Mouse (Mus musculus) ovary, postnatal 10 days (tissue): ENCODE data around the gene Gm33815.
"Not testable (repeated sequence)": the region's sequence is repeated elsewhere in the genome, so short reads cannot be mapped to it uniquely, and the experiment has no call there.

Source experiments
- DNase-seq: peaks from one replicate; pipeline ENCODE4 v3.0.0; 2022; ENCODE audit warnings: low spot score

Gene Gm33815

GRCm38 (mm10) chrY:69320832-69321231 lies at the start of gene Gm33815:
TSS of gene Gm33815 (plus strand) at chrY:69321132.
- DNase-seq, result not testable (repeated sequence)
